Mouse (Mus musculus) hindbrain, embryonic 11.5 days (tissue): ENCODE results near the gene Nobox. TPM values are rescaled to one million over a fixed set of nuclear protein-coding genes. Genes with fewer than 3 reads are reported as not detected.

ENCODE experiments used
- ATAC-seq: fragments of 200-750 bp; cut with Nextera tagmentation; 2 replicates; pipeline ENCODE4 v1.8.0; 2017; ENCODE audit warnings: mild to moderate bottlenecking, moderate TSS enrichment, moderate library complexity; ENCODE audit not compliant: low FRiP score
- DNase-seq: peaks from one replicate; pipeline ENCODE4 v3.0.0-alpha.2; 2015; ENCODE audit warnings: low spot score
- H3K27ac ChIP-seq: fragments of 300-500 bp; sonication (generic); 2 replicates; pipeline ENCODE4 v1.5.1; 2014; ENCODE audit warnings: mild to moderate bottlenecking, low read depth, low read length
- H3K27me3 ChIP-seq: fragments of 300-500 bp; sonication (generic); 2 replicates; pipeline ENCODE4 v1.6.1; 2014; ENCODE audit warnings: mild to moderate bottlenecking, low read length, moderate library complexity, mixed read lengths; ENCODE audit not compliant: control insufficient read depth, insufficient read depth
- H3K36me3 ChIP-seq: fragments of 300-500 bp; sonication (generic); 2 replicates; pipeline ENCODE4 v1.6.1; 2014; ENCODE audit warnings: mild to moderate bottlenecking, low read length, moderate library complexity, mixed read lengths; ENCODE audit not compliant: control insufficient read depth, insufficient read depth
- H3K4me1 ChIP-seq: fragments of 300-500 bp; sonication (generic); replicated peaks from 2 replicates; pipeline ENCODE4 v1.6.1; 2014; ENCODE audit warnings: low read length, mixed read lengths; ENCODE audit not compliant: control insufficient read depth, insufficient read depth
- H3K4me2 ChIP-seq: fragments of 300-500 bp; sonication (generic); replicated peaks from 2 replicates; pipeline ENCODE4 v1.6.1; 2014; ENCODE audit warnings: mild to moderate bottlenecking, low read depth, low read length
- H3K4me3 ChIP-seq: fragments of 300-500 bp; sonication (generic); 2 replicates; pipeline ENCODE4 v1.5.1; 2014; ENCODE audit warnings: low read depth, low read length
- H3K9ac ChIP-seq: fragments of 300-500 bp; sonication (generic); 2 replicates; pipeline ENCODE4 v1.6.1; 2014; ENCODE audit warnings: low read depth, low read length
- H3K9me3 ChIP-seq: fragments of 300-500 bp; sonication (generic); 2 replicates; pipeline ENCODE4 v1.6.1; 2016; ENCODE audit warnings: low read length; ENCODE audit not compliant: control insufficient read depth
- WGBS: fragments of 180-500 bp; shearing (Covaris S2); extraction: QIAGEN DNeasy Blood & Tissue Kit; methylation state at CpG from one replicate; pipeline ENCODE4 v1.1.7; 2014; 5-methylcytosine and 5-hydroxymethylcytosine counted together
- polyA plus RNA-seq: library from polyadenylated mRNA; unstranded; fragments of >200 nt; fragmentation: Nextera tagmentation; extraction: Ambion mirVana; gene quantifications from 2 replicates; pipeline ENCODE4 v1.2.1, GENCODE M21; 2014

Nobox gene
- polyA plus RNA-seq = not detected in 2 replicates

DNA sequence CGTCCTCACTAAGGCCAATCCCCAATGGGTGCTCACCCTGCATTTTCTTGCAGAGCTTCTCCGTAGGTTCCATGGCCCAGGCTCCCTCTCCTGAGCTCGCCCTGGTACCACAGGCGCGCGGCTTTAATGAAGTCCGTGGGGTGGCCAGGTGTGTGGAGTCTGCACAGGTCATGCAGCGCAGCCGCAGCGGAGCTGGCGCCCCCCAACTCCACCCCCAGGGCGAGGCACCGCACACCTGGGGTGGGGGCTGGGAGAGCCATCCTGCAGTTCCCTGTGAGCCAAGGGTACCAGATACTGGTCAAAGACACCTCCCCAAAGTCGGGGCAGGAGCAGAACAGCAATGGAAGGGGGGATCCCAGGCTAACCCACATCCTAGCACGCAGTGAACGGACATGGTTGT lies at the start of gene Nobox:
TSS of gene Nobox (minus strand) at position 101 of the 400 bp plus-strand sequence.
- no peak within 1 kb of the TSS for H3K4me3 ChIP-seq
- ATAC-seq = 0 out of 2 replicates have a peak, but pooled peaks have one; percentile 17
- H3K36me3 ChIP-seq = no peaks in the 10 kb centered on the region
- H3K4me1 ChIP-seq = no peaks in the 10 kb centered on the region
- 65% methylated on average over 16 of the region's 16 CpGs for WGBS
- no peak within 1 kb of the TSS for H3K9ac ChIP-seq
- no peak for DNase-seq
- no peak within 1 kb of the TSS for H3K4me2 ChIP-seq
- H3K9me3 ChIP-seq = no peaks in the 10 kb centered on the region
- H3K27me3 ChIP-seq = no peaks in the 10 kb centered on the region
- no peak within 1 kb of the TSS for H3K27ac ChIP-seq

GRCm38 (mm10) chr6:43354562-43355241 lies 45.3 kb upstream of the Nobox start:
- H3K9ac ChIP-seq = no peak overlapping the region
- no peak overlapping the region for H3K27ac ChIP-seq
- 78% methylated on average over 9 of the region's 9 CpGs for WGBS
- no peaks in the 10 kb centered on the region for H3K9me3 ChIP-seq
- no peaks in the 10 kb centered on the region for H3K27me3 ChIP-seq
- no peak for DNase-seq
- H3K36me3 ChIP-seq = no peaks in the 10 kb centered on the region
- no peak for ATAC-seq
- no peaks in the 10 kb centered on the region for H3K4me1 ChIP-seq
- H3K4me3 ChIP-seq = no peak overlapping the region
- no peak overlapping the region for H3K4me2 ChIP-seq

DNA sequence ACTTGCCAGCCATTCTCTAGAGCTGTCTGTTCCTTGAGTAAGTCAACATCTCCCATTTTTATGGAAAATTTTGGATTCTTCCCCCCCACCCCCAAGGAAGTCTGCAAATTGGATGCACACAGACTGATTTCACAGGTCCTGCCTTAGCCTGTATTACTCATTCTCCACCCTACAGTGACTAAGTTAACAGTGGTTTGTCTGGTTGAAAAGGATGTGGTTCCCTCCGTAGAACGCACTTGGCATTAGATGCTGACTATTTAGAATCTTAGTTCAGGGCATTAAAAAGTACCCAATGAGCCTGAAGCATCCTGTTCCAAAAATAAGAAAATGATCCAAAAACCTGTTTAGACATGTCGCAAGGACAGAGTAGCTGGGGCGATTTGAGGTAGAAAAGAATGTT lies 44.1 kb upstream of the Nobox start:
- Histone ChIP-seq H3K4me2 (no peak overlapping the region), H3K9me3 (no peaks in the 10 kb centered on the region), H3K27me3 (no peaks in the 10 kb centered on the region), H3K4me3 (no peak overlapping the region), H3K4me1 (no peaks in the 10 kb centered on the region), H3K9ac (no peak overlapping the region), H3K27ac (no peak overlapping the region), H3K36me3 (no peaks in the 10 kb centered on the region)
- WGBS = 94% methylated on average over 4 of the region's 4 CpGs
- ATAC-seq (no peak), DNase-seq (no peak)

GRCm38 (mm10) chr6:43349083-43349482 lies 39.7 kb upstream of the Nobox start:
- Histone ChIP-seq H3K4me1 (no peaks in the 10 kb centered on the region), H3K9ac (no peak overlapping the region), H3K9me3 (no peaks in the 10 kb centered on the region), H3K27me3 (no peaks in the 10 kb centered on the region), H3K36me3 (no peaks in the 10 kb centered on the region), H3K4me3 (no peak overlapping the region), H3K4me2 (no peak overlapping the region), H3K27ac (no peak overlapping the region)
- ATAC-seq (no peak), DNase-seq (no peak)
- WGBS = 78% methylated on average over 4 of the region's 4 CpGs

GRCm38 (mm10) chr6:43347637-43348036 lies 38.3 kb upstream of the Nobox start:
- H3K9me3 ChIP-seq = no peaks in the 10 kb centered on the region
- no peak for ATAC-seq
- H3K4me2 ChIP-seq = no peak overlapping the region
- no peaks in the 10 kb centered on the region for H3K4me1 ChIP-seq
- no peaks in the 10 kb centered on the region for H3K36me3 ChIP-seq
- no peak overlapping the region for H3K9ac ChIP-seq
- WGBS = 97% methylated on average over 1 of the region's 1 CpGs
- H3K4me3 ChIP-seq = no peak overlapping the region
- H3K27me3 ChIP-seq = no peaks in the 10 kb centered on the region
- no peak overlapping the region for H3K27ac ChIP-seq
- DNase-seq = no peak

GRCm38 (mm10) chr6:43343006-43343405 lies 33.7 kb upstream of the Nobox start:
- no peak overlapping the region for H3K4me3 ChIP-seq
- H3K9me3 ChIP-seq = no peaks in the 10 kb centered on the region
- WGBS = 75% methylated on average over 1 of the region's 1 CpGs
- H3K9ac ChIP-seq = no peak overlapping the region
- no peaks in the 10 kb centered on the region for H3K36me3 ChIP-seq
- no peaks in the 10 kb centered on the region for H3K27me3 ChIP-seq
- no peaks in the 10 kb centered on the region for H3K4me1 ChIP-seq
- H3K4me2 ChIP-seq = no peak overlapping the region
- no peak overlapping the region for H3K27ac ChIP-seq
- no peak for ATAC-seq
- DNase-seq = no peak

DNA sequence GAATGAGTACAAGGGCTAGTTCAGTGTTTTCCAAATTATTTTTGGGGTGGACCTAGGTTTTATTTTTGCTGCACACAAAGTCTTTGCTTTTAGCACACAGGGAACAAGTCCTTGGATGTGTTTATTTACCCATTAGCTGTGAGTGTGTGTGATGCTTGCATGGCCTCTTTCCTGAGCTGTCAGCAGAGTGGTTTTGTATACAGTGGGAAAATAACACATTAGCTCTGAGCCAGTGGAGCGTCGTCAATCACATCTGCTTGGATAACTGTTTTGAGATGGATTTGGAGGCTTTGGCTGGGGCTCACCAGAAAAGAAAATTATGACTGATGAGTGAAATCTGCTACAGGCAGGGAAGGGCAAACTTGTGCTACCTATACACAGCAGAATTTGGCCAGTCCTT lies 33.0 kb upstream of the Nobox start:
- WGBS = 68% methylated on average over 2 of the region's 2 CpGs
- no peak overlapping the region for H3K4me3 ChIP-seq
- H3K36me3 ChIP-seq = no peaks in the 10 kb centered on the region
- no peak overlapping the region for H3K27ac ChIP-seq
- no peak overlapping the region for H3K9ac ChIP-seq
- no peaks in the 10 kb centered on the region for H3K4me1 ChIP-seq
- no peak overlapping the region for H3K4me2 ChIP-seq
- DNase-seq = no peak
- ATAC-seq = no peak
- no peaks in the 10 kb centered on the region for H3K9me3 ChIP-seq
- no peaks in the 10 kb centered on the region for H3K27me3 ChIP-seq

- Histone ChIP-seq H3K4me3 (no peak overlapping the region), H3K9me3 (no peaks in the 10 kb centered on the region), H3K27ac (no peak overlapping the region), H3K4me2 (no peak overlapping the region), H3K4me1 (no peaks in the 10 kb centered on the region), H3K36me3 (no peaks in the 10 kb centered on the region), H3K27me3 (no peaks in the 10 kb centered on the region), H3K9ac (no peak overlapping the region)
- DNase-seq = no peak
- 78% methylated on average over 2 of the region's 2 CpGs for WGBS
- ATAC-seq = no peak
Observed at GRCm38 (mm10) chr6:43338804-43339203, 29.4 kb upstream of the Nobox start.

DNA sequence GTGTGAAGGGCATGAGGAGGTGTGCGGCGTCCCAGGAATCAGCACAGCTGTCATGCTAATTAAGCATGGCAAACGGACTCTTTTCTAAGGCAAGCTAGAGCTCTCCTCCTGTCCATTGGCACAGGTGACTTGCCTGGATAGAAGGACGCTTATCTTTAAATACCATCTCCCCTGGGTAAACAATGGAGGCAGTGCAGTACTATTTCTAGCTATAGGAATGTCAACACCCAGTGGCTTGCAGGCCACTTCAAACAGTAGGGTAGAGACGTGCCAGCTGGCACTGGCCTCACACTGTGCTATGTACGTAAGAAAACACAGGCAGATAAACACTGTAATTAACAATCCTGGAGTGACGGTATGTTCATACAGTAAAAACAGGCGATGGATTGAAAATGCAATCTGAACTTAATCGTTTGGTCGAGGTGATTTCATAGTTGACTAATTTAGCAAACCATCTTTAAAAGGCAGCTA lies 28.2 kb upstream of the Nobox start:
- Histone ChIP-seq H3K4me1 (no peaks in the 10 kb centered on the region), H3K36me3 (no peaks in the 10 kb centered on the region)
- DNase-seq = no peak

More for the DNA sequence above, 28.2 kb upstream of the Nobox start:
- H3K4me2 ChIP-seq = no peak overlapping the region
- no peak overlapping the region for H3K9ac ChIP-seq
- no peak overlapping the region for H3K27ac ChIP-seq
- no peaks in the 10 kb centered on the region for H3K9me3 ChIP-seq
- no peaks in the 10 kb centered on the region for H3K27me3 ChIP-seq
- ATAC-seq = no peak
- WGBS = 55% methylated on average over 10 of the region's 10 CpGs
- H3K4me3 ChIP-seq = no peak overlapping the region
